Mouse (Mus musculus): Measurements from ENCODE around the gene Fan1.

GRCm38 (mm10) chr7:64356661-64357060 is 17.2 kb downstream of the Fan1 start:
- TF ChIP-seq CTCF (IDR thresholded peaks at IDR 0.05; ENCODE audit: insufficient read depth, low read length): no peak
- TF ChIP-seq POLR2A (IDR thresholded peaks at IDR 0.05; ENCODE audit: borderline replicate concordance, extremely low read depth, low read depth, low read length): no peak

Measured in lung, adult 2 months (tissue).